Mouse (Mus musculus) cerebellum, adult 2 months (tissue): Measurements from ENCODE around the gene Spem2.

ENCODE experiments used
- CTCF ChIP-seq: fragments of 200-500 bp; IDR thresholded peaks from 2 replicates; pipeline ENCODE4 v1.5.1; 2011; ENCODE audit warnings: low read depth, mild to moderate bottlenecking, control low read depth, low read length, moderate library complexity, borderline replicate concordance; ENCODE audit not compliant: insufficient read depth
- POLR2A ChIP-seq: fragments of 200-500 bp; IDR thresholded peaks from 2 replicates; pipeline ENCODE4 v1.6.1; 2011; ENCODE audit warnings: low read length, control low read depth, borderline replicate concordance; ENCODE audit not compliant: insufficient read depth

DNA sequence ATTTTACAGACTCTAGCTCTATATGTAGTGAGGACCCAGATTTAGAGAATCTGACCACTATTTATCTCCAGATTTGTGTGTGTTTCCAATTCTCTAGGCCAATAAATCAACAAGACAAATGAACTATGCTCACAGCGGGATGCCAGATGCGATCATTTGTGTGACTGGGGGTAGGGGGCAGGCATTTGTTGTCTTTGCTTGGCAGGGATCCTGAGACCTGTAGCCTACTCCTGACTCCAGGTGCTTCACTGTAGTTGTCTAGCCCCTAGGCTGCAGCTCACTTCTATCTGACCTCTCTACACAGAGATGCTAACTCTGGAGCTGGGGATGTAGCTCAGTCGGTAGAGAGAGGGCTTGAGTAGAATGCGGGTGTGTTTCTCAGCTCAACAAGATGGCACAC is 36.4 kb downstream of the Spem2 start:
- TF ChIP-seq POLR2A (no peak), CTCF (no peak)
